Mouse (Mus musculus): ENCODE measurements at regions not wholly inside any gene's neighbourhood (a gene's known extent, or its start where the extent isn't known, plus 50 kb on each side); places are given as distances from the start of the nearest gene placed in this dataset.

DNA sequence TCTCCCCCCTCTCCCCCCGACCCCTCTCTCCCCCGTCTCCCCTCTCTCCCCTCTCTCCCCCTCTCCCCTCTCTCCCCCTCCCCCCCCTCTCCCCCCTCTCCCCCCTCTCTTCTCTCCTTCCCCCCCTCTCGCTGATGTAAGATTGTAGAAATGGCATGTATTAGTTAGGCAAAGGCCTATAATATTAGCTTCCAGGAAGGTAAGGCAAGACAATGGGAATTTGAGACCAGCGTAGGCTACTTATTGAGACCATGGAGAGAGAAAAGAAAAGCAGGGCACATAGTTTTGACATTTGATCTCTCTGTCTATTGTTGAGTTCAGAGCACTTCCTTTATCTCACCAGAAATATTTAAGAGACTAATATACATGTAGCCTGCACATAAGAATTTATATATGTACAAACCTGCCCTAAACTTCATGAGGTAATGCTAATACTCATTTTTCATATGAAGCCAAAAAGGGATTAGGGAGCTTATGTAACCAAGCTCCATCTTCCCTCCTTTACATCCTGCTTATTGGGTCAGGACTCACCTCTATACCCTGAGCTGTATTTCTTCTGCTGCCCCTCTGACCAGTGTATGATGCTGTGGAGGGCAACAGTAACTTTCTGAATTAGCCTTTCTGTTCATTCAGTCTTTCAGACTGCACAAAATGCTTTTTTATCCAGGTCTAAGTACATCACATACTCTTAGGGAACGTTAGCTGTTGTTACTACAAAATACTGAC is 522.3 kb downstream of the Sema5a start:
- TF ChIP-seq CTCF (IDR thresholded peaks at IDR 0.05; ENCODE audit: extremely low read depth, insufficient read depth, low read length) (no peak), POLR2A (IDR thresholded peaks at IDR 0.05; ENCODE audit: extremely low read depth, insufficient read depth, low read length) (no peak)
